In genomic region chr11:115187693-115188092, GRCm38 (mm10) we compare ENCODE assay signal across 8 mouse cellular contexts. TPM values are rescaled to one million over a fixed set of nuclear protein-coding genes. Genes with fewer than 3 reads are reported as not detected.
A peak's percentile ranks its signal among the peaks of the same experiment; 100 is the strongest.
DNase-seq lines count a peak whose midpoint lies in the region; ATAC-seq lines count a peak whose summit lies in the region.

Nat9 (minus strand) TSS chr11:115187859.

- DNase-seq in heart, adult 18-20 months, result no peak
- no peak for DNase-seq in heart, adult 11 months
- peak; percentile 33 for DNase-seq in ES-CJ7 (ENCODE audit: low read depth, low spot score)
- DNase-seq in forebrain, embryonic 11.5 days (ENCODE audit: low spot score), result peak; percentile 60
- DNase-seq in hindbrain, embryonic 10.5 days (ENCODE audit: low spot score), result no peak
- DNase-seq in right cerebral cortex, postnatal 14 days, result no peak

- peak within 1 kb of the TSS; percentile 46; the same call in 1 of the 2 replicates for H3K27ac ChIP-seq in forebrain, embryonic 11.5 days (ENCODE audit: low read depth, low read length)
- H3K27ac ChIP-seq in hindbrain, embryonic 10.5 days, result peak within 1 kb of the TSS; percentile 89
- H3K27ac ChIP-seq in liver, embryonic 12.5 days, result peak within 1 kb of the TSS; percentile 85
- peak within 1 kb of the TSS; percentile 81 for H3K27ac ChIP-seq in stomach, embryonic 15.5 days

- H3K4me2 ChIP-seq in forebrain, embryonic 11.5 days (ENCODE audit: low read depth, low read length, severe bottlenecking), result peak within 1 kb of the TSS; percentile 74
- H3K4me2 ChIP-seq in liver, embryonic 12.5 days, result peak within 1 kb of the TSS; percentile 95
- peak within 1 kb of the TSS; percentile 93 for H3K4me2 ChIP-seq in stomach, embryonic 15.5 days

- peak within 1 kb of the TSS; percentile 57 for H3K9ac ChIP-seq in forebrain, embryonic 11.5 days (ENCODE audit: low read length)
- H3K9ac ChIP-seq in liver, embryonic 12.5 days, result peak within 1 kb of the TSS; percentile 80
- H3K9ac ChIP-seq in stomach, embryonic 15.5 days, result peak within 1 kb of the TSS; percentile 65

- H3K4me1 ChIP-seq in forebrain, embryonic 11.5 days (replicated peaks; ENCODE audit: control insufficient read depth, insufficient read depth, low read length), result peaks cover 4% of the 10 kb centered on the region; the same call in 1 of the 2 replicates
- H3K4me1 ChIP-seq in hindbrain, embryonic 10.5 days (replicated peaks), result peaks cover 37% of the 10 kb centered on the region
- peaks cover 68% of the 10 kb centered on the region for H3K4me1 ChIP-seq in liver, embryonic 12.5 days
- H3K4me1 ChIP-seq in stomach, embryonic 15.5 days, result peaks cover 21% of the 10 kb centered on the region

- ATAC-seq in forebrain, embryonic 11.5 days (replicated peaks; ENCODE audit: low FRiP score), result no peak
- peak; percentile 44 for ATAC-seq in liver, embryonic 12.5 days
- ATAC-seq in stomach, embryonic 15.5 days (ENCODE audit: insufficient read depth, low FRiP score, low read depth), result no peak

- H3K9me3 ChIP-seq in forebrain, embryonic 11.5 days (ENCODE audit: control insufficient read depth, low read length), result no peaks in the 10 kb centered on the region
- no peaks in the 10 kb centered on the region for H3K9me3 ChIP-seq in hindbrain, embryonic 10.5 days
- H3K9me3 ChIP-seq in liver, embryonic 12.5 days (replicated peaks), result no peaks in the 10 kb centered on the region
- no peaks in the 10 kb centered on the region for H3K9me3 ChIP-seq in stomach, embryonic 15.5 days

- no peaks in the 10 kb centered on the region for H3K36me3 ChIP-seq in forebrain, embryonic 11.5 days (ENCODE audit: control insufficient read depth, insufficient read depth, low read length)
- peaks cover 14% of the 10 kb centered on the region for H3K36me3 ChIP-seq in hindbrain, embryonic 10.5 days
- H3K36me3 ChIP-seq in liver, embryonic 12.5 days, result peaks cover 24% of the 10 kb centered on the region
- H3K36me3 ChIP-seq in stomach, embryonic 15.5 days, result no peaks in the 10 kb centered on the region

- no peaks in the 10 kb centered on the region for H3K27me3 ChIP-seq in forebrain, embryonic 11.5 days (ENCODE audit: control insufficient read depth, insufficient read depth, low read length)
- no peaks in the 10 kb centered on the region for H3K27me3 ChIP-seq in hindbrain, embryonic 10.5 days (ENCODE audit: insufficient read depth, poor library complexity, severe bottlenecking)
- no peaks in the 10 kb centered on the region for H3K27me3 ChIP-seq in liver, embryonic 12.5 days (replicated peaks)
- no peaks in the 10 kb centered on the region for H3K27me3 ChIP-seq in stomach, embryonic 15.5 days (replicated peaks)

- H3K4me3 ChIP-seq in forebrain, embryonic 11.5 days (ENCODE audit: low read depth, low read length), result peak within 1 kb of the TSS; percentile 42
- peak within 1 kb of the TSS; percentile 66 for H3K4me3 ChIP-seq in hindbrain, embryonic 10.5 days
- H3K4me3 ChIP-seq in liver, embryonic 12.5 days, result peak within 1 kb of the TSS; percentile 76
- H3K4me3 ChIP-seq in stomach, embryonic 15.5 days (replicated peaks), result peak within 1 kb of the TSS; percentile 67

- 15% methylated on average over 12 of the region's 12 CpGs for whole genome bisulfite sequencing in forebrain, embryonic 11.5 days
- WGBS in hindbrain, embryonic 10.5 days, result 16% methylated on average over 12 of the region's 12 CpGs
- WGBS in liver, embryonic 12.5 days (ENCODE audit: insufficient replicate concordance), result 3% methylated on average over 12 of the region's 12 CpGs
- 6% methylated on average over 12 of the region's 12 CpGs for WGBS in stomach, embryonic 15.5 days

RNA-seq across cellular contexts. Expression of gene Nat9, which starts in this region (rescaled TPM):
- 10 to 100 TPM; 20.7 to 25.1 TPM for total RNA-seq in heart, adult 18-20 months (2021)
- 13.8 and 16.0 TPM in 2 replicates for polyA plus RNA-seq in forebrain, embryonic 11.5 days (2014; fragmentation: Nextera tagmentation; extraction: Ambion mirVana)
- polyA plus RNA-seq in hindbrain, embryonic 10.5 days (2016; fragmentation: Nextera tagmentation; extraction: Ambion mirVana), result 18.7 and 24.3 TPM in 2 replicates
- polyA plus RNA-seq in liver, embryonic 12.5 days (2016; fragmentation: Nextera tagmentation; extraction: Ambion mirVana), result 12.8 and 12.9 TPM in 2 replicates
- 23.2 and 24.0 TPM in 2 replicates for polyA plus RNA-seq in stomach, embryonic 15.5 days (2015; fragmentation: Nextera tagmentation; extraction: Ambion mirVana)

Comparison
In these comparisons a context has a peak if more than half of its experiments do, and no peak if none do; other contexts are left out.
1. DNase-seq: peak in ES-CJ7 (single experiment) and forebrain, embryonic 11.5 days (single experiment); none in heart, adult 18-20 months (0 of 2), heart, adult 11 months (single experiment), hindbrain, embryonic 10.5 days (single experiment) and right cerebral cortex, postnatal 14 days (single experiment).
2. Peak in every context shown above with its lines, with median percentiles within 50 percentile points of each other: H3K27ac ChIP-seq, H3K4me2 ChIP-seq, H3K4me3 ChIP-seq and H3K9ac ChIP-seq.